Mouse (Mus musculus) gastrocnemius, postnatal 4 days (tissue): ENCODE measurements around the gene Itpr2. TPM values are rescaled to one million over a fixed set of nuclear protein-coding genes. Genes with fewer than 3 reads are reported as not detected.

Source experiments
- DNase-seq, 2 experiments: peaks; one replicate each; pipeline ENCODE4 v3.0.0; 2021 to 2022; ENCODE audit warnings: low spot score in 2 of 2, mixed read lengths in 2 of 2
- long read RNA-seq, 2 experiments: library from polyadenylated mRNA; stranded (forward); transcript quantifications; one replicate each; pipeline ENCODE4 v2.0.0; 2021
- total RNA-seq, 2 experiments: library from RNA; stranded (reverse); gene quantifications; 2 replicates each; pipeline ENCODE4 v1.2.3; 2021

The Itpr2 gene
- 10 to 100 TPM; 18.9 to 22.3 TPM for total RNA-seq
- long read RNA-seq, experiment 1, partial matches to known transcripts, result 3 of 5 reads
- long read RNA-seq, experiment 1, other reads (novel, unspliced or antisense), result 2 of 5 reads
- long read RNA-seq, experiment 2, partial matches to known transcripts, result 3 of 4 reads
- long read RNA-seq, experiment 2, other reads (novel, unspliced or antisense), result 1 of 4 reads

DNA sequence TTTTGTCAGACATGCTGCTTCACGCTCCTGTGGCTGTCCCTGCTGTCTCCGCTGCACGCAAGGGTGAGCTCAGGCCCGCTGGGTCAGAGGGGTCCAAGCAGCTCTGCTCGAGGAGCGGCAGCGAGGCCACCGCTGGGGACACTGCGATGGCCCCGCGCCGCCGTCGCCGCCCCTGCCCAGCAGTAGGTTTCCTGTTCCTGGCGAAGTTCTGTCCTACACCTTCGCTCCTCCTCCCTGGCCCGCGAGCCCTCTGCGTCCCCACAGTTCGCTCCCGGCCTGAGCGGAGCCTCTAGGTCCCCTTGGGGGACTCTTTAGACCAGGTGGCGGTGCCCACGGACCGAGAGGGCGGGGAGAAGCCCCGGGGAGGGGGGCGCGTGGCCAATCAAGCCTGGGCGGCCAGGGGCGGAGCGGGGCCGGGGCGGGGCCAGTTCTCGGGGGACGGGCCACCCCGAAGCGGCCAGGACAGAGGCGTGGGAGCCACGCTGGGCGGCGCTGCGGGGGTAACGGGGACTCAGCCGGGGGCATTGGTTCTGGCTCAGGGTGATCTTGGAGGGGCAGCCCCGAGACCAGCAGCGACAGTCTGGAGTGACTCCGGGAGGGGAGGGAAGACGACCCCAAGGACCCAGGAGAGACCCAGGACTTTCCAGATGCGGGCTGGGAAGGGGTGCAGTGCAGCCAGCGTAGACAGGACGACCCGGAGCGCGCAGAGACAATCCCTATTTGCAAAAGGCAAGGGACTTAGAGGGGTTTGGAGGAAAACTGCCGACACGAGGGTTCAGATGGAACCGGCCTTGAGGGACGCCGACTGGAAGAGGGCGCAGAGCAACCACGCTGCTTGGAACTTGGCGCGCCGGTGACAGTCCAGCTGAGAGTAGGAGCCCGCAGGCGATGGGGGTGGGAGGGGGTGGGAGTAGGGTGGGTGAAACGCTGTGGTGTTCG lies at the start of gene Itpr2:
Gene Itpr2 (minus strand): TSS at position 358 of the 939 bp plus-strand sequence.
- peak; percentile 89 to 91 for DNase-seq

- DNase-seq, result no peak
Measured at GRCm38 (mm10) chr6:146551326-146551725, 49.3 kb upstream of the Itpr2 start.

GRCm38 (mm10) chr6:146550421-146550820 lies 48.4 kb upstream of the Itpr2 start:
- DNase-seq, result no peak

GRCm38 (mm10) chr6:146545289-146545865 lies 43.4 kb upstream of the Itpr2 start:
- no peak for DNase-seq

DNA sequence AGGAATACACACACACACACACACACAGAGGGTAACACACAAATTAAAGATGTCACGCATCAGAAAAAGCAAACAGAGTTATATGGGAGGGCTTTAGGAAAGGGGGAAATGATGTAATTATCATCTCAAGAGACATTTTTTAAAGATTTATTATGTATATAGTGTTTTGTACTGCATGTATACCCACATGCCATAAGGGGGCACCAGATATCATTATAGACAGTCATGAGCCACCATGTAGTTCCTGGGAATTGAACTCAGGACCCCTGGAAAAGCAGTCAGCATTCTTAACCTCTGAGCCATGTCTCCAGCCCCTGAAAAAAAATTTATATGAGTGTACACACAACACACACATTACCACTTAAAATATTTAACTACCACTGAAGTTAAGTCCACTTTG lies 42.6 kb upstream of the Itpr2 start:
- no peak for DNase-seq

DNA sequence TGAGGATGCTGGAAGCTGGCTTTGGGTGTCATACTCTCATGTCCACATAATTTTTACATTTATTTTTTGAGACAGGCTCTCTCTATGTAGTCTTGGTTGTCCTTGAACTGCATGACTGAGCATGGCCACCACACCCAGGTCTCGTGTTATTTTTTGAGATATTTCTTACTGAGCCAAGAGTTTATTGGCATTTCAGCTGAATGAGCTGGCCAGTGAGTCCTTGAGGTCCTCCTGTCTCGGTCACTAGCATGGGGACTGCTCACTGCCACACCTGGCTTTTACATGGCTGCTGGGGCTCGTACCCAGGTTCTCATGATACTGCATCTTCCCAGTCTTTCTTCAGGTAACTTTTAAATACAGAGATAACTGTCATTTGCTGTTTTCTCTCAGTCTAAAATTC lies 38.4 kb upstream of the Itpr2 start:
- no peak for DNase-seq

DNA sequence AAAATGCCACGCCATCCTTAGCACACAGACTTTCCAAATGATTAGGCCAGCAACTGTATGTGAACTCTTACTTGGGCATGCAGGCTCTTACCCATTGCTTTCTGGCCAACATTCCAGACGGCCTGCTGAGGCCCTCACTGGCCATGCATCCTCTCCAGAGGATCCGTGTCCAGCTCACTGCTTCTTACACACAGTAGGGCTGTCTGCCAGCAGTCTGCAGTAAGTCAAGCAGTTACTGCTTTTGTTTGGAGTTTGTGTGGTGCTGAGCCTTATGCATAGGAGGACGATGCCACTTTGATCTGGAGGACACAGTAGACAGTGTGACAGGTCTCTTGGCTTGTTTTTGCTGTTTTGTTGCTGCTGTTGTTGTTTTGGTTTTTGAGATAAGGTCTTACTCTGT lies 36.6 kb upstream of the Itpr2 start:
- DNase-seq, result no peak

GRCm38 (mm10) chr6:146538071-146538470 lies 36.0 kb upstream of the Itpr2 start:
- DNase-seq, result no peak

- no peak for DNase-seq
Measured at GRCm38 (mm10) chr6:146537111-146537510, 35.1 kb upstream of the Itpr2 start.

GRCm38 (mm10) chr6:146535501-146535900 lies 33.5 kb upstream of the Itpr2 start:
- DNase-seq, result no peak

GRCm38 (mm10) chr6:146533146-146533545 lies 31.1 kb upstream of the Itpr2 start:
- no peak for DNase-seq

DNA sequence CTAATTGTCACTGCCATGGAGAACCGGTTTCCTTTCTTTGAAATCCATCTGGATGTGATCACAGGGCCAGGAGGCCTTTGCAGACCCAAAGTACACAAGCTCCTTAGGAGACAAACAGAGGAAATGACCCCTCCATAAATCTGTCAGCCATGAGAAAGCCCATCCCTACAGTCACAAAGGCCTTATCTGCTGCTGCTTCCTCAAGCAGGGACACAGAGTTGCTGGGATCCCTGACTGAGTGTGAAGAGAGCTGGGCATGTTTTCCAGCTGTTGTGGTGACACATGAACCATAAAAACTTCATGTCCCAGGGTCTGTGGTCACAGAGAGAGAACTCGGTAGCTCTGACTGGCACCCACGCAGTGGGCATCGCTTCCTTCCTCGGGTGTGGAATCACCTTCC lies 28.7 kb upstream of the Itpr2 start:
- DNase-seq, result no peak

- DNase-seq, result no peak
Measured at GRCm38 (mm10) chr6:146530363-146530762, 28.3 kb upstream of the Itpr2 start.

DNA sequence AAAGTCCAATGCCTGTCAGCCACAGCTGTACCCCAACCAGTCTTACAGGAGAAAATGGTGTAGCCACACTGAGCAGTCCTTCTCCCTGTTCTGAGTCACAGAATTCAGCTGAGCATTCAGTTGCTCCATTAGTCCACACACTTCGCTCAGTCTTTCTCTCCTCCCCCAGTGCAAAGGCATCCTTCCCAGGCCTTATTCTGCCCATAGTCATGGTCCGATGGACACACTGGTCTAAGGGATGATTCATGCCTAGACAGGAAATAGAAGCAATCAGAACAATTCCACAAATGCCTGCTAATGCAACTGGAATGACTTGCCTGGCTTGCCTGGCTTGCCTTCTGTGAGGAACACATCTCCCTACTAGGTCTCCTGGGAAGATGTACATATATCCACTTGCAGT lies 25.5 kb upstream of the Itpr2 start:
- no peak for DNase-seq

GRCm38 (mm10) chr6:146525500-146525899 lies 23.5 kb upstream of the Itpr2 start:
- no peak for DNase-seq

GRCm38 (mm10) chr6:146521456-146522245 lies 19.6 kb upstream of the Itpr2 start:
- DNase-seq, result no peak

DNA sequence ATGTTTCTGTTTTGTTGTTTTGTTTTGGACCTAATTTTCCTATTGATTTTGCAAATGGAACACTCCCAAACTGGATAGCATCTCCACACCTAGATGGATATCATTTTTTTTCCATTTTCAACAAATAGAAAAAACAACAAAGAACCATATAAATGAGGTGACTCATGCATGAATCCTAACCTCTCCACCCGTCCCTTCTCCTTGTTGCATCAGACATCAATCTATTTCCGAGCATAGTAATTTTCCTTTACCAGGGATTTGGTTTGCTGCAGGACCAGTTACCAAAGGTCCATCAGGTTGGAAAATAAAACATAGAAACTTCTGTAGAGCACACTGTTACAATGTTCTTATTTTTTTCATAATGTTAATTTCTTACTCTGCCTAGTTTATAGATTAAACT lies 17.0 kb upstream of the Itpr2 start:
- no peak for DNase-seq

GRCm38 (mm10) chr6:146515936-146516335 lies 13.9 kb upstream of the Itpr2 start:
- DNase-seq, result no peak

DNA sequence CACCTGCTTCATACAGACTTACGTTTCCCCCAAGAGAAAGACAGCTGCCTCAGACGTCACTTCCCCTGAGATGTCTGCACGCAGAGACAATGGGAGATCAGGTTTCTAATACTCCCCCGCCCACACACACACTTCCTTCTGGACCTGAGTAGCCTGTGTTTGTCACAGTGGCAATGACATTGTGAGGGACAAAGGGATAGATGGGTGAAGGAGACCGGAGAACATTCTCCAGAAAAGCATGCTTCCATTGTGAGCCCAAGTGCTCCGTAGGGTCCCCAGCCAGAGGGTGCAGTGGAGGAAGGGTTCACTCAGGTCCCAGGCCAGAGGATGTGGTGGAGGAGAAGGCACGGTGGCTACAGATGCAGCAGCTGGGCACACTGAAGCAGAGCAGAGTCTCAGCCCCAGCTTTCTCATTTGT lies 12.5 kb upstream of the Itpr2 start:
- no peak for DNase-seq

GRCm38 (mm10) chr6:146513899-146514298 lies 11.9 kb upstream of the Itpr2 start:
- DNase-seq, result no peak

DNA sequence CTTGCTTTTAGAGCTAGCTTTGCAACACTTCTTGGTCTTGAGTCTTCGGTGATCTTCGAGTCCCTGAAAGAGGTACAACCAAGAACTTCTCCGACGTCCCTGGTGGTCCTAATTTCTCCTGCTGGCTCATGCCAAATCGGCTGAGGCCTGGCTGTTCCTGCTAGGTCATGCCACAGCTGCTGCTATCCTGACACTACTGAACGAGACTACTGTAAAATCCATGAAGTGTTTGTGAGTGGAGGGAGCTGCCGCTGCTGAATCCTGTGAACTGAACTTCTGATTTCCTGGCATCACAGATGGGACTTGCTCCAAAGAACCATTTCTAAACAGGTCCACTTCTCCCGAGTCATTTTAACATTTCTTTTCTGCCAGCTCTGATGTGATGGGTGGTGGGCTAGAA lies 11.4 kb upstream of the Itpr2 start:
- no peak for DNase-seq
